8 mouse cellular contexts compared by ENCODE assay signal in genomic region chr13:93612660-93613607, GRCm38 (mm10). TPM values are rescaled to one million over a fixed set of nuclear protein-coding genes. Genes with fewer than 3 reads are reported as not detected.
DNase-seq lines count a peak whose midpoint lies in the region; ATAC-seq lines count a peak whose summit lies in the region.

No protein-coding gene starts in this region.

- H3K27me3 ChIP-seq in intestine, embryonic 16.5 days (replicated peaks; ENCODE audit: control insufficient read depth, insufficient read depth, low read length): no peaks in the 10 kb centered on the region
- H3K27me3 ChIP-seq in midbrain, embryonic 14.5 days (ENCODE audit: control insufficient read depth, insufficient read depth, low read length): no peaks in the 10 kb centered on the region

- peak; percentile 43 for ATAC-seq in intestine, embryonic 16.5 days
- peak; percentile 51; the same call in 1 of the 2 replicates for ATAC-seq in midbrain, embryonic 14.5 days (ENCODE audit: low FRiP score, low TSS enrichment)

- no peak overlapping the region for H3K4me3 ChIP-seq in intestine, embryonic 16.5 days (ENCODE audit: low read length)
- no peak overlapping the region for H3K4me3 ChIP-seq in midbrain, embryonic 14.5 days (replicated peaks; ENCODE audit: low read depth, low read length)

- intact Hi-C loops in left cerebral cortex, postnatal 36 days (cut with DNase I): loop anchor here (2.0 to 10.0 kb wide), 5 partner anchors 104 to 862 kb away; partner anchors contain the start of gene Jmy

- no peaks in the 10 kb centered on the region for H3K9me3 ChIP-seq in intestine, embryonic 16.5 days (ENCODE audit: control insufficient read depth, low read length)
- H3K9me3 ChIP-seq in midbrain, embryonic 14.5 days (ENCODE audit: control insufficient read depth, low read length): no peaks in the 10 kb centered on the region

- H3K4me1 ChIP-seq in intestine, embryonic 16.5 days (ENCODE audit: control insufficient read depth, insufficient read depth, low read length): 0 out of 2 replicates have a peak, but pooled peaks cover 2% of the 10 kb centered on the region
- H3K4me1 ChIP-seq in midbrain, embryonic 14.5 days (ENCODE audit: control insufficient read depth, insufficient read depth, low read length): no peaks in the 10 kb centered on the region

- peak; percentile 82 for DNase-seq in 416B (ENCODE audit: low read depth)
- peak; percentile 55 for DNase-seq in adrenal gland, adult 8-10 months
- DNase-seq in embryo, embryonic 11.5 days (ENCODE audit: low read depth, low spot score): peak; percentile 73
- DNase-seq in gastrocnemius, postnatal 4 days (ENCODE audit: low spot score in 2 of 2): peak; percentile 56 to 73
- DNase-seq in left cerebral cortex, postnatal 36 days (ENCODE audit: low spot score in 2 of 2): peak; percentile 60 to 79
- peak; percentile 89 for DNase-seq in midbrain, embryonic 14.5 days
- peak; percentile 14 to 18 for DNase-seq in spleen, postnatal 36 days (ENCODE audit: low spot score in 2 of 2)

- H3K9ac ChIP-seq in intestine, embryonic 16.5 days (ENCODE audit: low read depth, low read length): no peak overlapping the region
- H3K9ac ChIP-seq in midbrain, embryonic 14.5 days (replicated peaks; ENCODE audit: low read length): no peak overlapping the region

- H3K36me3 ChIP-seq in intestine, embryonic 16.5 days (ENCODE audit: control insufficient read depth, insufficient read depth, low read length): no peaks in the 10 kb centered on the region
- H3K36me3 ChIP-seq in midbrain, embryonic 14.5 days (ENCODE audit: control insufficient read depth, insufficient read depth, low read length): no peaks in the 10 kb centered on the region

- 46% methylated on average over 19 of the region's 19 CpGs for WGBS in intestine, embryonic 16.5 days
- 63% methylated on average over 19 of the region's 19 CpGs for WGBS in midbrain, embryonic 14.5 days

- 0 out of 2 replicates have a peak overlapping the region, but pooled peaks have one; percentile 7 for H3K27ac ChIP-seq in intestine, embryonic 16.5 days (ENCODE audit: low read length)
- H3K27ac ChIP-seq in midbrain, embryonic 14.5 days (replicated peaks; ENCODE audit: low read depth, low read length): no peak overlapping the region

- H3K4me2 ChIP-seq in intestine, embryonic 16.5 days (ENCODE audit: low read depth, low read length): no peak overlapping the region
- H3K4me2 ChIP-seq in midbrain, embryonic 14.5 days (ENCODE audit: low read length): no peak overlapping the region

RNA-seq across cellular contexts. Expression of gene Bhmt, which starts 24.8 kb away (rescaled TPM):
- total RNA-seq in adrenal gland, adult 8-10 months (2022): 1 to 10 TPM in 2 of 4 experiments, under 1 TPM in 2; 0.61 to 4.9 (median 1.0) TPM
- total RNA-seq in gastrocnemius, postnatal 4 days (2021): 1 to 10 TPM in 1 of 2 experiments, under 1 TPM in 1; 0.47 to 3.2 TPM
- 0.59 and 1.8 TPM in 2 replicates for polyA plus RNA-seq in intestine, embryonic 16.5 days (2015; fragmentation: Nextera tagmentation; extraction: Ambion mirVana)
- not detected for total RNA-seq in left cerebral cortex, postnatal 36 days (2021)
- 0.28 TPM in 1 of 2 replicates, not detected in the other for polyA plus RNA-seq in midbrain, embryonic 14.5 days (2014; fragmentation: Nextera tagmentation; extraction: Ambion mirVana)

Comparison
In these comparisons a context has a peak if more than half of its experiments do, and no peak if none do; other contexts are left out.
1. DNase-seq: peak in every context shown above with its lines; median percentile 89 in midbrain, embryonic 14.5 days; 82 in 416B; 73 in embryo, embryonic 11.5 days; 70 in left cerebral cortex, postnatal 36 days; 64 in gastrocnemius, postnatal 4 days; 55 in adrenal gland, adult 8-10 months; 16 in spleen, postnatal 36 days.